Mouse (Mus musculus): Measurements from ENCODE around the gene Gm15517.

- no peak for TF ChIP-seq CTCF (IDR thresholded peaks at IDR 0.05; ENCODE audit: low read depth)
- TF ChIP-seq EP300 (IDR thresholded peaks at IDR 0.05; ENCODE audit: low read depth): no peak
Measured at GRCm38 (mm10) chr7:44290986-44291385, 29.7 kb downstream of the Gm15517 start.

Data from liver, embryonic 14.5 days (tissue).